Mouse (Mus musculus): Measurements from ENCODE around the gene Mea1.

The Mea1 gene

GRCm38 (mm10) chr17:46678416-46678815 lies at the start of gene Mea1:
Mea1 (plus strand) TSS chr17:46678793.
- peak; percentile 35 for DNase-seq (ENCODE audit: low read depth, low spot score)

- peak; percentile 79 for DNase-seq (ENCODE audit: low read depth, low spot score)
Measured at GRCm38 (mm10) chr17:46629685-46630441, 48.7 kb upstream of the Mea1 start.

GRCm38 (mm10) chr17:46636831-46637523 lies 41.6 kb upstream of the Mea1 start:
- DNase-seq (ENCODE audit: low read depth, low spot score): peak; percentile 63

GRCm38 (mm10) chr17:46639929-46640328 lies 38.7 kb upstream of the Mea1 start:
- DNase-seq (ENCODE audit: low read depth, low spot score): no peak

GRCm38 (mm10) chr17:46642060-46642459 lies 36.5 kb upstream of the Mea1 start:
- no peak for DNase-seq (ENCODE audit: low read depth, low spot score)

- DNase-seq (ENCODE audit: low read depth, low spot score): no peak
Measured at GRCm38 (mm10) chr17:46644152-46644805, 34.3 kb upstream of the Mea1 start.

- DNase-seq (ENCODE audit: low read depth, low spot score): no peak
Measured at GRCm38 (mm10) chr17:46644916-46645475, 33.6 kb upstream of the Mea1 start.

GRCm38 (mm10) chr17:46645561-46646321 lies 32.9 kb upstream of the Mea1 start, which contains the start of the genes Klc4 and Mrpl2:
Klc4 (minus strand) TSS chr17:46646022.
Mrpl2 (plus strand) TSS chr17:46646229.
- peak; percentile 98 for DNase-seq (ENCODE audit: low read depth, low spot score)

- DNase-seq (ENCODE audit: low read depth, low spot score): peak; percentile 86
Measured at GRCm38 (mm10) chr17:46646322-46646662, 32.3 kb upstream of the Mea1 start.

- no peak for DNase-seq (ENCODE audit: low read depth, low spot score)
Measured at GRCm38 (mm10) chr17:46647279-46647678, 31.3 kb upstream of the Mea1 start.

- no peak for DNase-seq (ENCODE audit: low read depth, low spot score)
Measured at GRCm38 (mm10) chr17:46648436-46648835, 30.2 kb upstream of the Mea1 start.

GRCm38 (mm10) chr17:46649811-46650210 lies 28.8 kb upstream of the Mea1 start:
- DNase-seq (ENCODE audit: low read depth, low spot score): no peak

- DNase-seq (ENCODE audit: low read depth, low spot score): peak; percentile 93
Measured at GRCm38 (mm10) chr17:46650232-46651031, 28.2 kb upstream of the Mea1 start, which contains the start of gene Cul7. Cul7 (plus strand) TSS chr17:46650337.

GRCm38 (mm10) chr17:46651292-46651691 lies 27.3 kb upstream of the Mea1 start:
- DNase-seq (ENCODE audit: low read depth, low spot score): no peak

- DNase-seq (ENCODE audit: low read depth, low spot score): no peak
Measured at GRCm38 (mm10) chr17:46651755-46652547, 26.6 kb upstream of the Mea1 start.

- DNase-seq (ENCODE audit: low read depth, low spot score): no peak
Measured at GRCm38 (mm10) chr17:46656054-46656453, 22.5 kb upstream of the Mea1 start.

- no peak for DNase-seq (ENCODE audit: low read depth, low spot score)
Measured at GRCm38 (mm10) chr17:46661351-46661750, 17.2 kb upstream of the Mea1 start.

- no peak for DNase-seq (ENCODE audit: low read depth, low spot score)
Measured at GRCm38 (mm10) chr17:46661981-46662380, 16.6 kb upstream of the Mea1 start.

- DNase-seq (ENCODE audit: low read depth, low spot score): no peak
Measured at GRCm38 (mm10) chr17:46662730-46663129, 15.9 kb upstream of the Mea1 start.

GRCm38 (mm10) chr17:46667712-46668111 lies 10.9 kb upstream of the Mea1 start:
- no peak for DNase-seq (ENCODE audit: low read depth, low spot score)

Measured in ES-CJ7 (cell line).